Mouse (Mus musculus) E14TG2a.4 (cell line): ENCODE results near the gene Tmem132a.

Experiments
- CTCF ChIP-seq: conservative IDR thresholded peaks from 2 replicates; pipeline ENCODE4 v1.5.1; 2014; ENCODE audit warnings: low read length
- NANOG ChIP-seq: IDR thresholded peaks from 2 replicates; pipeline ENCODE4 v1.6.1; 2014; ENCODE audit warnings: borderline replicate concordance, low read length, mixed read lengths

- TF ChIP-seq CTCF (no peak), NANOG (no peak)
These were observed 25.5 kb downstream of the Tmem132a start for GRCm38 (mm10) chr19:10844206-10844605.
